Mouse (Mus musculus) midbrain, embryonic 13.5 days (tissue): ENCODE results near the gene Ppia. TPM values are rescaled to one million over a fixed set of nuclear protein-coding genes. Genes with fewer than 3 reads are reported as not detected.
"Not testable (repeated sequence)": the region's sequence is repeated elsewhere in the genome, so short reads cannot be mapped to it uniquely, and the experiment has no call there.

Experiments
- ATAC-seq: fragments of 200-750 bp; cut with Nextera tagmentation; 2 replicates; pipeline ENCODE4 v1.8.0; 2017; ENCODE audit warnings: mild to moderate bottlenecking, moderate TSS enrichment, moderate library complexity
- H3K27ac ChIP-seq: fragments of 300-500 bp; sonication (generic); 2 replicates; pipeline ENCODE4 v1.5.1; 2015; ENCODE audit warnings: inconsistent platforms, mild to moderate bottlenecking, moderate library complexity
- H3K27me3 ChIP-seq: fragments of 300-500 bp; sonication (generic); 2 replicates; pipeline ENCODE4 v1.6.1; 2015; ENCODE audit warnings: mild to moderate bottlenecking, inconsistent platforms
- H3K36me3 ChIP-seq: fragments of 300-500 bp; sonication (generic); 2 replicates; pipeline ENCODE4 v1.6.1; 2015; ENCODE audit warnings: mild to moderate bottlenecking, inconsistent platforms
- H3K4me1 ChIP-seq: fragments of 300-500 bp; sonication (generic); replicated peaks from 2 replicates; pipeline ENCODE4 v1.6.1; 2015; ENCODE audit warnings: inconsistent platforms
- H3K4me2 ChIP-seq: fragments of 300-500 bp; sonication (generic); replicated peaks from 2 replicates; pipeline ENCODE4 v1.6.1; 2015; ENCODE audit warnings: moderate library complexity, mild to moderate bottlenecking, inconsistent platforms
- H3K4me3 ChIP-seq: fragments of 300-500 bp; sonication (generic); replicated peaks from 2 replicates; pipeline ENCODE4 v1.5.1; 2015; ENCODE audit warnings: mild to moderate bottlenecking, inconsistent platforms
- H3K9ac ChIP-seq: fragments of 300-500 bp; sonication (generic); replicated peaks from 2 replicates; pipeline ENCODE4 v1.6.1; 2015; ENCODE audit warnings: mild to moderate bottlenecking, inconsistent platforms
- H3K9me3 ChIP-seq: fragments of 300-500 bp; sonication (generic); 2 replicates; pipeline ENCODE4 v1.6.1; 2016; ENCODE audit warnings: mild to moderate bottlenecking, inconsistent platforms
- whole genome bisulfite sequencing: fragments of 180-500 bp; shearing (Covaris S2); methylation state at CpG from one replicate; pipeline ENCODE4 v1.1.7; 2015; 5-methylcytosine and 5-hydroxymethylcytosine counted together
- polyA plus RNA-seq: library from polyadenylated mRNA; unstranded; fragments of >200 nt; fragmentation: Nextera tagmentation; extraction: Ambion mirVana; gene quantifications from 2 replicates; pipeline ENCODE4 v1.2.1, GENCODE M21; 2015

The Ppia gene
- polyA plus RNA-seq, 1 experiment from 2014 or later, result 3,782 TPM

DNA sequence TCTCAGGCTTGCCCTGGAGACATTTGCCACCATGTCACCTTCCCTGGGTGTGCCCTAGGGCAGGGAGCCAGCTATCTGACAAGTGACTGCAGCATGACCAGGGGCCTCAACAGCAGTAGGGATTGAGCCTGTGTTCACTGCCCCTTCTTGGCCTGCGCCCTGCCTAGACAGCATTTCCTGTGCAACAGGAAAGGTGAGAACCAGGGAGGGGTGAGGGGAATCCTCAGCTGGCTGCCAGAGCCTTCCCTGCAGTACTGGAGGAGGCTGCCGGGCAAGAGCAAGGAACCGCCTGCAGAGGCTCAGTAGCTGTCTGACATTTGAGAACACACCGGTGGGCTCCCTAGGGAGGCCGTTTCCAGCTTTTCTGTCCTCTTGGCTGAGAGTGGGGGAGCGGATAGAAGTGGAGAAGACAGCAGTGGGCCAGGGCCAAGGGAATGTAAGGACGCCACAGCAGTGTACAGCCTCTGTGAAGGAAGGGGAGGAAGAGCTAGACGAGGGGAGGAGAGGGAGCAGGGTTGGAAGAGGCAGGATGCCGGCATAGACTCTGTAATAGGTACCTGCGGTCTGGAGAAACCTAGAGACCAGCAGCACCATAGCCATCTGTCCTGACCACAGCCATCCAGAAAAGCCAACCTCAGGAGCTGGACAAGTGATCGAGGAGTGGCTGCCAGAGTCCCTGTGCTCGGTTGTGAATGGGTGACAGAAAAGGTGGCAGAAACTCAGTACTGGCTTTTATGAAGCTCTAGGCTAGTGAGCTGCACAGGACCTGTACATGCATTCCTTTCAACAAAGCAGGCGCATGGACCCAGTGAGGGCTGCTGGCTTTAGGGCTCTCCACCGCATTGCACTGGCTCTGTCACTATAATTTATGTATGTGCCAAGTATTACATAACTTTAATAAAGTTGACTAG lies 8.7 kb upstream of the Ppia start:
- no peak overlapping the region for H3K9ac ChIP-seq
- H3K9me3 ChIP-seq, result no peaks in the 10 kb centered on the region
- no peak overlapping the region for H3K4me3 ChIP-seq
- H3K36me3 ChIP-seq, result peaks cover 55% of the 10 kb centered on the region
- ATAC-seq, result peak; percentile 47
- 0 out of 2 replicates have a peak, but pooled peaks cover 7% of the 10 kb centered on the region for H3K4me1 ChIP-seq
- no peak overlapping the region for H3K4me2 ChIP-seq
- 52% methylated on average over 14 of the region's 14 CpGs for WGBS
- no peaks in the 10 kb centered on the region for H3K27me3 ChIP-seq
- peak overlapping the region; percentile 4 for H3K27ac ChIP-seq

DNA sequence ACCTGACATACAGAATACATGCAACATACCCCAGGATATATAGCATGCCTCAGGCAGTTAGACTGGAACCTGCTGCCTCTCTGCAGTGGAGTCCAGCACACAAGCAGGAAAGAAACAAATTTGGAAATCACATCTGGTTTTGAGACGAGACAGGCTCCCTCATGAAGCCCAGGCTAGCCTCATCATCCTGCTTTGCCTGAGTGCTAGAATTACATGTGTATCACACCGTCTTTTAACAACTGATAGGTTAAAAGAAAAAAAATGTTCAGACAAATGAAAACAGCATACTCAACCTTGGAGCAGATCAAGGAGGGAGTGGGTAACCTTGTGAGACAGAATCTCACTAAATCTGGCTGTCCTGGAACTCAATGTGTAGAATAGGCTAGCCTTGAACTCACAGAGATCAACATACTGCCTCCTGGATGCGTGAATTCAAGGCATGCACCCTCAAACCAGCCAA lies 8.1 kb upstream of the Ppia start:
- no peak overlapping the region for H3K27ac ChIP-seq
- no peaks in the 10 kb centered on the region for H3K9me3 ChIP-seq
- no peaks in the 10 kb centered on the region for H3K27me3 ChIP-seq
- WGBS, result 90% methylated on average over 3 of the region's 3 CpGs
- no peak overlapping the region for H3K9ac ChIP-seq
- ATAC-seq, result no peak
- H3K4me2 ChIP-seq, result no peak overlapping the region
- H3K36me3 ChIP-seq, result peaks cover 48% of the 10 kb centered on the region
- H3K4me3 ChIP-seq, result no peak overlapping the region
- 0 out of 2 replicates have a peak, but pooled peaks cover 7% of the 10 kb centered on the region for H3K4me1 ChIP-seq

DNA sequence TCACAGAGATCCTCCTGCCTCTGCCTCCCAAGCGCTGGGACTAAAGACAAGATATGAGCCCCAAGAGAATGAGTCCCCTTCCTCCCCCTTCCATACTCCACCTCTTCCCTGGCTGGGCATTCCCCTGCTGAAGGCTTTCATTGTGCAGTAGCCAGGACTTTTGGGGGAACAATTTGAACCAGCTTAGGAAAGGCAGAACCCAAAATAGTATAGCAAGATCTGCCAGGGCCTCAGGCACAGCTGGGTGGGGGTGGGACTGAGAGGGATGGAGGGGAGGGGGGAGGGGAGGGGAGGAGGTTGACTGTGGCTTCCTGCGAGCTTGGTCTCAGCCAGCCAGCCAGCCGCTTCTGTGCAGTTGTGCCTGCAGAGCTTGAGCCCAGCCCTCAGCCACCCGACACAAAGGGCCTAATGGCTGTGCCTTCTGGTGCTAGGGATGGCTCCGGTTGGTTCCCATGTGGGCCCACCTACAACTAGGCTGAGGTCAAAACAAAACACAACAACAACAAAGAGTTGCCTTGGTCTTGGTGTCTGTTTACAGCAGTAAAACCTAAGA lies 5.1 kb upstream of the Ppia start:
- H3K27me3 ChIP-seq, result no peaks in the 10 kb centered on the region
- peaks cover 13% of the 10 kb centered on the region; the same call in 1 of the 2 replicates for H3K4me1 ChIP-seq
- H3K27ac ChIP-seq, result no peak overlapping the region
- no peak overlapping the region for H3K4me3 ChIP-seq
- H3K9me3 ChIP-seq, result no peaks in the 10 kb centered on the region
- 46% methylated on average over 5 of the region's 5 CpGs for WGBS
- ATAC-seq, result no peak
- no peak overlapping the region for H3K9ac ChIP-seq
- H3K4me2 ChIP-seq, result no peak overlapping the region
- H3K36me3 ChIP-seq, result peaks cover 18% of the 10 kb centered on the region

DNA sequence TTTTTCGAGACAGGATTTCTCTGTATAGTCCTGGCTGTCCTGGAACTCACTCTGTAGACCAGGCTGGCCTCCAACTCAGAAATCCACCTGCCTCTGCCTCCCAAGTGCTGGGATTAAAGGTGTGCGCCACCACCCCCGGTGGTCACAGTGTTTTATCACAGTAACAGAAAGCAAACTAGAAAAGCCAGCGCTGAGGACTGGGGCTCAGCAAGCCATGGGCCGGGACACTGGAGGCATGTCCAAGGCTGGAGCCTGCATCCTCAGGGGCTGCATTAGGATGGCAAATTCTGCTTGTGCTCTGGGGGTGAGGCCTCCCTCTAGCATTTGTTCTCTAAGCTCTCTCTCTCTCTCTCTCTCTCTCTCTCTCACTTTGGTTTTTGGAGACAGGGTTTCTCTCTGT lies 4.5 kb upstream of the Ppia start:
- H3K4me1 ChIP-seq, H3K4me3 ChIP-seq, ATAC-seq, H3K9ac ChIP-seq, H3K27ac ChIP-seq, H3K9me3 ChIP-seq, H3K27me3 ChIP-seq, H3K4me2 ChIP-seq: not testable (repeated sequence)
- WGBS, result 89% methylated on average over 5 of the region's 5 CpGs
- H3K36me3 ChIP-seq, result peaks cover 12% of the 10 kb centered on the region

DNA sequence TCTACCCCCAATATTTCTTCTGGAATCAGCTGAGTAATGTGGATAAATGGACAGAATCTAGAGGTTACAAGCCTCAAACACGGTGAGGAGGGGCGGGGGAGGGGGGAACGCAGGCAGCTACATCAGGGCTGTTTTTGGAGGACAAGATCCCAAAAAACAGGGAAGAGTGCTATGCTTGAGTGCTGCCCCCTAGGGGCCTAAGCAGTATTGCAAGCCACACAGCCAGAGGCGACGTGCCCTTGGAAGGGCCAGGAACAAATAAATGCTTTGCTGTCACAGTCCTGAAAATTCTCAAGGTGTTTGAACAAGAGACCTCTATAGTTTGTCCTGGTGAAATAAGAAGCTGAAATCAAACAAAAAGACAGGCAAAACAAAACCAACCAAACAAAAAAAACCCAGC lies 3.6 kb upstream of the Ppia start:
- 3% methylated on average over 5 of the region's 5 CpGs for WGBS
- H3K4me3 ChIP-seq, result no peak overlapping the region
- peaks cover 10% of the 10 kb centered on the region for H3K4me1 ChIP-seq
- peaks cover 3% of the 10 kb centered on the region for H3K36me3 ChIP-seq
- H3K4me2 ChIP-seq, result no peak overlapping the region
- no peak for ATAC-seq
- H3K9ac ChIP-seq, result no peak overlapping the region
- H3K27me3 ChIP-seq, result no peaks in the 10 kb centered on the region
- no peaks in the 10 kb centered on the region for H3K9me3 ChIP-seq
- no peak overlapping the region for H3K27ac ChIP-seq

DNA sequence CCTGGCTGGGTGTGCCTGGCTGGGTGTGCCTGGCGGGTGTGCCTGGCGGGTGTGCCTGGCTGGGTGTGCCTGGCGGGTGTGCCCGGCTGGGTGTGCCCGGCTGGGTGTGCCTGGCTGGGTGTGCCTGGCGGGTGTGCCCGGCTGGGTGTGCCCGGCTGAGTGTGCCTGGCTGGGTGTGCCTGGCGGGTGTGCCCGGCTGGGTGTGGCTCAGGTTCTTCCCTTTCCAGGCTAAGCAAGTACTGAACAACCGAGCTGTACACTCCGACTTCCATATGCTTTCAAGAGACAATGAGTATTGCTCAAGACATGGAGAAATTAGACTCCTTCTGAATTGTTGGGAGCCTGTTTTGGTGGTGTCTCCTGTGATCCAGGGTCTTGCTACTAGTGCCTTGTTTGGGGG lies 2.0 kb upstream of the Ppia start:
- Histone ChIP-seq H3K4me3 (no peak overlapping the region), H3K36me3 (peaks cover under 1% of the 10 kb centered on the region), H3K4me2 (no peak overlapping the region), H3K9me3 (no peaks in the 10 kb centered on the region), H3K4me1 (peaks cover 25% of the 10 kb centered on the region), H3K27ac (no peak overlapping the region), H3K27me3 (no peaks in the 10 kb centered on the region), H3K9ac (no peak overlapping the region)
- ATAC-seq, result no peak
- WGBS, result 98% methylated on average over 12 of the region's 12 CpGs

DNA sequence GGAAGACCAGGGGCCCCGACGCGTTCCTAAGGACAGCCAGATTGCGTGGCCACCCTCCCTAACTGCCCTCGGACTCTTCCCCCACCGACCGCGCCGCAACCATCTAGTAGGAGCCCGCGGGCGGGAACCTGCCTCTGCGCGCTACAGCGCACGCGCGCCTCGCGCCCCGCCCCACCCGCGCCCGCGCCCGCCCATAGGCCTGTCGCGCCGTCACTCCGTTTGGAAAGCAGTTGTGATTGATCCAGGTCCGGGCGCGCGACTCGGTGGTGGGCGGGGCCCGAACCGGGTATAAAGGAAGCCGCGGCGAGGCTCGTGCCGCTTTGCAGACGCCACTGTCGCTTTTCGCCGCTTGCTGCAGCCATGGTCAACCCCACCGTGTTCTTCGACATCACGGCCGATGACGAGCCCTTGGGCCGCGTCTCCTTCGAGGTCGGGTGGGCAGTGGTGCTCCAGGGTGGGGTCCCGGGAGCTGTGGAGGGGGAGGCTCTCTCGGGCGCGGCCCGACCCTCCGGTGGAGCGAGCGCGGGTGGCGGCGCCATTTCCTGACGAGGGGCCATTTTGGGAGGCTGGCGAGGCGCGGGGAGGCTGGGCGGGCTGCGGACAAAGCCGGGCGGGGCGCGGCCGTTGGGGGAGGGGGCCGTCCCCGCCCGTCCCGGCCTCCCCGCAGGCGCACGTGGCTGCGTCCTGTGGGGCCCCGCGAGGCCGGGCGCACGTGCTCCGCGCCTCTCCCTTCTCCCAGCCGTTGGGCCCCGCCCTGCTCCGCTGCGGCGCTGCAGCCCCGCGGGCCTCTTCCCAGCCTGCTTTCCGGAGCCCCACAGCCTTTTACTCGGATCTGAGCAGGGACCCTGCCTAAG lies 535 bp downstream of the Ppia start:
- H3K9me3 ChIP-seq, result no peaks in the 10 kb centered on the region
- under 1% methylated on average over 97 of the region's 102 CpGs for WGBS
- peak overlapping the region; percentile 96 for H3K27ac ChIP-seq
- H3K27me3 ChIP-seq, result no peaks in the 10 kb centered on the region
- ATAC-seq, result peak; percentile 95
- peak overlapping the region; percentile 96 for H3K9ac ChIP-seq
- H3K36me3 ChIP-seq, result peaks cover 23% of the 10 kb centered on the region
- peak overlapping the region; percentile 69 for H3K4me2 ChIP-seq
- H3K4me1 ChIP-seq, result peaks cover 32% of the 10 kb centered on the region
- peak overlapping the region; percentile 90 for H3K4me3 ChIP-seq

DNA sequence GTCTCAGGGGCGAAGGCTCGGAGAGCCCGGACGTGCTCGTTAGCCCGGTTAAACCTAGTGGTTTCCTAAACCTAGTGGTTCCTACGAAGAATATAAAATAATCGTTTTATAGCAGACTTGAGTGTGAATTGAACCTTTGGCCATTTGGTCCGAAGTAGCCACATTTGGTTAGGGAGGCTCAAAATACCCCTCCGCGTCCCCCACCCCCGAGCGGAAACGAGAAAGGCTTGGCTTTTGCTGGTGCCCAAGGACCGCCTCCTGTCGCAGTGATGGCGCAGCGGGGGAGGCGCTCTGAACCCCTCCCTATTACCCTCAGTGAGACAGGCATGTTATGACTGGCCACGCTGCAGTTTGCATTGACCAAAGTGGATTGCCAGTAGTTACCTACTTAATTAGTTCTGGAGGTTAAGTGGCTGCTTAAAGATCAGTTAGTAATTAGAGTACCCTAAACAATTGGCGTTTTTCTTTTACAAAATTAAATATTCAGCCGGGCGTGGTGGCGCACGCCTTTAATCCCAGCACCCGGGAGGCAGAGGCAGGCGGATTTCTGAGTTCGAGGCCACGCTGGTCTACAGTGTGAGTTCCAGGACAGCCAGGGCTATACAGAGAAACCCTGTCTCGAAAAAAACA lies 1.3 kb downstream of the Ppia start:
- ATAC-seq, result peak; percentile 62
- Histone ChIP-seq H3K9ac (peak overlapping the region; percentile 96), H3K27ac (peak overlapping the region; percentile 96), H3K4me2 (peak overlapping the region; percentile 69), H3K36me3 (peaks cover 27% of the 10 kb centered on the region), H3K4me3 (peak overlapping the region; percentile 90), H3K9me3 (no peaks in the 10 kb centered on the region), H3K27me3 (no peaks in the 10 kb centered on the region), H3K4me1 (peaks cover 32% of the 10 kb centered on the region)
- under 1% methylated on average over 30 of the region's 30 CpGs for WGBS

DNA sequence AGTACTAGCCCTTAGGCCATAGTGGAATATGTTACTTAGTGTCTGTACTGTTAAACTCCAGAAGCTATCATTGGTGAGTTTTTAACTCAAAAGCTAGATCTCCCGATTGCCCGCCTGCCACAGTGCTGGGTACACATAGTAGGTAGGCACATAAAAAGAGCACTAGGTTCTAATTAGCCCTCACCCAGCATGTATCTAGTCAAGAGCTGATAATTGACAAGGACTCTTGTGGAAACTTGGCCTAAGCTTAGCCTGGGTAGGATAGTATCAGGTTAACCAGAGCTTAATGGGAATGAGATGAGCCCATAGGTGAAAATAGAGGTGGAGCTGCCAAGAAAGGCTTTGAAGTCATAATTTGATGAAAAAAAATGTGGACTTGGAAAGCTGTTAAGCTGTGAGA lies 1.8 kb downstream of the Ppia start:
- Histone ChIP-seq H3K9ac (peak overlapping the region; percentile 96; the same call in 1 of the 2 replicates), H3K4me1 (peaks cover 32% of the 10 kb centered on the region), H3K4me3 (peak overlapping the region; percentile 90), H3K27me3 (no peaks in the 10 kb centered on the region), H3K36me3 (peaks cover 30% of the 10 kb centered on the region), H3K27ac (peak overlapping the region; percentile 3; the same call in 1 of the 2 replicates), H3K4me2 (peak overlapping the region; percentile 69), H3K9me3 (no peaks in the 10 kb centered on the region)
- ATAC-seq, result no peak
- 41% methylated on average over 2 of the region's 2 CpGs for WGBS

DNA sequence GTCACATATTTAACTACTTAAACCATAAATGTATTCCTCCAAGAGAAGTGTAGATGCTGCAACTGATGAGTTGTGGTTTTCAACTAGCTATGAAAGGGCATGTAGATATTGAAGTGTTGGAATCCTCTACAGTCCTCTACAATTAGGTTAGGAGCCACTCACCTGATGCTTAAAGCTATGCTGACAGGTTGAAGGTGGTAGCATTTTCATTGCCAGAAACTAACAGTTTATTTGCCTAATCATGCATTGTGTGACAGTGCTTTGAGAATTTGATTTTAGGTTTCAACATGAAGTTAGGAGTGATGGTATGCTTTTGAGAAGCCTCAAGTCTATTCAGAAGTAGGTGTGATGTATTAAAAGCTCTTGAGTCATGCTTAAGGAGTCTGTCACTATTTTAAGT lies 2.2 kb downstream of the Ppia start:
- Histone ChIP-seq H3K9ac (peak overlapping the region; percentile 96; the same call in 1 of the 2 replicates), H3K27ac (0 out of 2 replicates have a peak overlapping the region, but pooled peaks have one; percentile 3)

DNA sequence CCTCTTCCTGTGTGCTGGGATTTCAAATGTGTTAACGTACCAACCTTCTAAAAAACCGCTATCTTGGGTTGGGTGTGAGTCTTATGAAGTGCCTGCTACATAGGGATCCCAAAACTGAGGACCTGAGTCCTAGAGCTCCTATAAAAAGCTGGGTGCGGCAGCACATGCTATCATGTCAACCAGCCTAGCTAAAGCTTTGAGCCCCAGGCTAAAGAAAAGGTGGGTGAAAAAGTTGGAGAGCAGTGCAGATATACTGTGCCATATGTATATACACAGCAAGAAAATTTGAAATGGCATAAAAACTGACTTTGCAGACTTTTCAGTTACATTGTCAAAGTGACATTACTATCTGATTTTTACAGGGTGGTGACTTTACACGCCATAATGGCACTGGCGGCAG lies 3.5 kb downstream of the Ppia start:
- Histone ChIP-seq H3K4me1 (peaks cover 32% of the 10 kb centered on the region), H3K27ac (no peak overlapping the region), H3K9me3 (no peaks in the 10 kb centered on the region), H3K9ac (no peak overlapping the region), H3K4me3 (no peak overlapping the region), H3K36me3 (peaks cover 47% of the 10 kb centered on the region), H3K27me3 (no peaks in the 10 kb centered on the region), H3K4me2 (peak overlapping the region; percentile 12)
- ATAC-seq, result no peak
- WGBS, result 89% methylated on average over 5 of the region's 5 CpGs

More for the DNA sequence above, 2.2 kb downstream of the Ppia start:
- ATAC-seq, result no peak
- H3K4me1 ChIP-seq, result peaks cover 32% of the 10 kb centered on the region
- H3K9me3 ChIP-seq, result no peaks in the 10 kb centered on the region
- no peaks in the 10 kb centered on the region for H3K27me3 ChIP-seq
- H3K4me3 ChIP-seq, result peak overlapping the region; percentile 90
- peaks cover 34% of the 10 kb centered on the region for H3K36me3 ChIP-seq
- peak overlapping the region; percentile 69 for H3K4me2 ChIP-seq
